Mouse (Mus musculus): ENCODE data around the gene Nub1. TPM values are rescaled to one million over a fixed set of nuclear protein-coding genes. Genes with fewer than 3 reads are reported as not detected.
"Not testable (repeated sequence)": the region's sequence is repeated elsewhere in the genome, so short reads cannot be mapped to it uniquely, and the experiment has no call there.

Nub1 gene
- total RNA-seq (2021), result 10 to 100 TPM; 76.0 to 78.0 TPM
- long read RNA-seq, transcript Nub1-202 (15 exons, 3,546 nt), result minor isoform, 35 of 122 reads
- long read RNA-seq, transcript Nub1-201 (15 exons, 3,269 nt), result major isoform, 58 of 122 reads
- long read RNA-seq, partial matches to known transcripts, result 14 of 122 reads
- long read RNA-seq, other reads (novel, unspliced or antisense), result 14 of 122 reads

DNA sequence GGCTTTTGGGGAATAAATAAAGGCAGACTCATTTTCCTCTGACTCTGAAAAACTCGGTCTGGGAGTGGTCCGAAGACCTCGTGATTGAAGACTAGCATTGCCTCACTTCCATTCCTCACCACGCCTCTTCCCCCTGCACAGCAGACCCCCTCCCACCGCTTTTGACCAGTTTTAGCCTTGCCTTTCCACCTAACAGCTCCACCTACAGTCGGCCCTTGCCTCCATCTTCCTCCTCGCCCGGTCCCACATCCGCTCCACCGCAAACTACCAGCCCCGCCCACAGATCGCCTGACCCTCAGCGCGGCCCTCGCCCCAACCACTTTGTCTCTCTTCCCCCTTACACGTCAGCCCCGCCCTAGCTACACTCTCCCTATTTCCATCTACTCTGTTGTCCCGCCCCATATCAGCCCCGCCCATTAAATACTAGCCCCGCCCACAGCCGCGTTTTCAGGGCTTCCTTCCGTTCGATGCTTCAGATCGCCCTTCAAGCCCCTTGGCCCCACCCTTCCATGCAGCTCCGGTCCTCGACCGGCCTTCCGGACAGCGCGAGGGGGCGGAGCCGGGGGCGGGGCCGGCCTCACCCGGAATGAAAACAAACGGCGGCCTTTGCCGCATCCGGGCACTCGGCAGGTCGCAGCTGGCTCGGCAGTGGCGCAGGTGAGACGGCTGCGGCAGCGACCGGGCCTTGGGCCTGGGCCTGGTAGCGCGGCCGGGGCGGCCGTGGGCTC is at the start of gene Nub1:
Gene Nub1 (plus strand): TSS at position 167 of the 728 bp plus-strand sequence.
- DNase-seq (ENCODE audit: low spot score in 2 of 2), result peak; percentile 94 to 96

DNA sequence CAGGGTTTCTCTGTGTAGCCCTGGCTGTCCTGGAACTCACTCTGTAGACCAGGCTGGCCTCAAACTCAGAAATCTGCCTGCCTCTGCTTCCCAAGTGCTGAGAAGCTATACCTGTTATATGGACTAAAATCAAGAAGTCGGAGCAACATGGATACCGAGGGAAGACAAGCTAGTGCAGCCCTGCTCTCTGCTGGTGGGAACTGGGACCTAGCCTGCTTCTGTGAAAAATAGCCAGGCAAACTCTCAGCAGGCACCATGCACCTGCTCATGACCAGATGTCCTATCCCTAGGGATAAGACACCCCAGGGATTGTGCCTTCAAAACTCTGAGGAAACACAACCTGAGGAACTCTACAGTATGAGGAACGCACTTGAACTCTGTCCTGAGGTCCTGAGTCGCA is 48.3 kb upstream of the Nub1 start:
- no peak for DNase-seq (ENCODE audit: low spot score in 2 of 2)

DNA sequence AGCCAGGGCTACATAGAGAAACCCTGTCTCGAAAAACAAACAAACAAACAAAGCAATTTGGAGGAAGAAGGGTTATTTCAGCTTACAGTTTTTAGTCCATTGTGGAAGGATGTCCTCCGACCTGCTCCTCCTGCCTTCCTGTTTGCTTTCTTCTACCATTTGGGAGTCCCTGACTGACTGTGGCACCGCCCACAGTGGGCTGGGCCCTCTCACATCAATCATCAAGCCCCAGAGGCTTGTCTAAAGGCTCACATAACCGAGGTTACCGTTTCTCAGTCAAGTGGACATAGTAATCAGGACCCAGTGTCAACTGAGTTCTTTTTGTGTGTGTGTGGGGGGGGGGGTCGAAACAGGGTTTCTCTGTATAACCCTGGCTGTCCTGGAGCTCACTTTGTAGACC is 47.2 kb upstream of the Nub1 start:
- DNase-seq (ENCODE audit: low spot score in 2 of 2), result no peak

DNA sequence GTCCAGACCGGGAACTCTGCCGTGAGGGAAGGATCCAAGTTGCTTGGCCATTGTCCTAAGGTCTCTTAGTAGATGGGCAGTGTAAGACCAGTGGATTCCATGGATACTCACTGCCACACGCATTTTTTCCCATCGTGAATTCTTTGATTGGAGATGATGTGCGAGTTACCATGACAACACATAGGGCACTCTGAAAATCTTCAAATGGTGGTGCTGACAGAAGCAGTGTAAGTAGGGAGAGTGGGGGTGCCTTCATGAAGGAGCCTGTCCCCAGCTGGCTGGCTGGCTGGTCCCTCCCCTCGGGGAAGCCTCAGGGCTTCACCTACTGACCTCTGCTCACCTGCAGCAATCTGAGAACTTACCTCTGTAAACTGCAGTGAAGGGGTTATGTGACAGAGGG is 46.3 kb upstream of the Nub1 start:
- peak in 1 of 2 experiments; percentile 39 for DNase-seq (ENCODE audit: low spot score in 2 of 2)

DNA sequence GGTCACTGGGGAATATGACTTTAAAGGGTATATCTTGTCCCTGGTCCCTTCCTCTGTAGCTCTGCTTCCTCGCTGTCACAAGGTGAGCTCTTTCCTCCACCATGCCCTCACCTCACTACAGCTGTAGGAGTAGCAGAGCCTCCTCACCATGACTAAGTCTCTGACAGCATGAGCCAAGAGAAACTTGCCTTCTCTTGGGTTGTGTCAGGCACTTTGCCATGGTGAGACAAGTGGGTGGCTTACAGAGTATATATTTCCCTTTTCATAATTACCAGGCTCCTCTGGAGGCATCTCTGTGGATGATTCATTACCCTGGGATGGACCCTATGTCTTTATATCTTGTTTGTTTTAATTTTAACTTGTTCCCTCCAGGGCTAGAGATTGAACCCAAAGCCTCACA is 39.9 kb upstream of the Nub1 start:
- no peak for DNase-seq (ENCODE audit: low spot score in 2 of 2)

DNA sequence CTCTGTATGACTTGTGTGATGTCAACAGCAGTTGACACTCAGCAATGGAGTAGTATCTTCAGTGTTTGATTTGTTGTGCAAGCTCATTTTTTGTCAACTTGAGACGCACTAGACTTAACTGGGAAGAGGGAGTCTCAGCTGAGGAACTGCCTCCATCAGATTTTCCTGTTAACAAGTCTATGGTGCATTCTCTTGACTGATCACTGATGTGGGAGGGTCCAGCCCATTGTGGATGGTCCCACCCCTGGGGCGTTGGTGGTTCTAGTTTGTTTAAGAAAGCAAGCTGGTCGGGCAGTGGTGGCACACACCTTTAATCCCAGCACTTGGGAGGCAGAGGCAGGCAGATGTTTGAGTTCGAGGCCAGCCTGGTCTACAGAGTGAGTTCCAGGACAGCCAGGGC is 36.1 kb upstream of the Nub1 start:
- no peak for DNase-seq (ENCODE audit: low spot score in 2 of 2)

DNA sequence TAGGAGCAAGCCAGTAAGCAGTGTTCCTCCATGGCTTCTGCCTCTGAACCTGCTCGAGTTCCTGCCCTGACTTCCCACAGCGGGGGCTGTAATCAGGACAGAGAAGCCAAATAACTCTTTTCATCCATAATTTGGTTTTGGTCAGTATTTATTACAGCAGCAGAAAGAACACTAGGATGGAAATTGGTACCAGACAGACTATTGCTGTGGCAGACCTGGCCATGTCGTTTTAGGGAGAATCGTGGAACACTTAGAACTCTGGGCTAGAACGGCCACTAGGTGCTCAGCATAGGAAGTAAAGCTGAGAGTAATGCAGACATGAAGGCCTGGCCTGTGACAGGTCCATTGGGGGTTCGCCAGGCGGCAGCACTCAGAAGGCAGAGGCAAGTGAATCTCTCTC is 35.6 kb upstream of the Nub1 start:
- no peak for DNase-seq (ENCODE audit: low spot score in 2 of 2)

DNA sequence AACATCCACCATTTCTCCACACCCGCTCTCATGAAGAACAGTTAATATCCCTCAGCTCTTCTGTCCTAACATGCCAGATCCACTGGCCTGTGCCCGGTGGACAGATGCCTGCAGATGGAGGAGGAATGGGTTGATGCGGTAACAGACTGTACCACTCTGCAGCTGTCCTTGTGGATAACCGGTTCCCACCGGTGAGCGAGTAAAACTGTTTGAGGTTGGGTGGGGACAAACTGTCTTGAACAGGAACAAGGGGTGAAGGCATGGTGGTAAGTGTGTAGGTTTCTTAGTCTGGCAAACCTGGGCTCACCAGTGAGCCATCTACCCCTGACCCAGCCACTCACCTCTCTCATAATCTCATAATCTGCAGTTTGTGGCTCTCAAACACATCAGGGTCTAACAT is 34.0 kb upstream of the Nub1 start:
- no peak for DNase-seq (ENCODE audit: low spot score in 2 of 2)

DNA sequence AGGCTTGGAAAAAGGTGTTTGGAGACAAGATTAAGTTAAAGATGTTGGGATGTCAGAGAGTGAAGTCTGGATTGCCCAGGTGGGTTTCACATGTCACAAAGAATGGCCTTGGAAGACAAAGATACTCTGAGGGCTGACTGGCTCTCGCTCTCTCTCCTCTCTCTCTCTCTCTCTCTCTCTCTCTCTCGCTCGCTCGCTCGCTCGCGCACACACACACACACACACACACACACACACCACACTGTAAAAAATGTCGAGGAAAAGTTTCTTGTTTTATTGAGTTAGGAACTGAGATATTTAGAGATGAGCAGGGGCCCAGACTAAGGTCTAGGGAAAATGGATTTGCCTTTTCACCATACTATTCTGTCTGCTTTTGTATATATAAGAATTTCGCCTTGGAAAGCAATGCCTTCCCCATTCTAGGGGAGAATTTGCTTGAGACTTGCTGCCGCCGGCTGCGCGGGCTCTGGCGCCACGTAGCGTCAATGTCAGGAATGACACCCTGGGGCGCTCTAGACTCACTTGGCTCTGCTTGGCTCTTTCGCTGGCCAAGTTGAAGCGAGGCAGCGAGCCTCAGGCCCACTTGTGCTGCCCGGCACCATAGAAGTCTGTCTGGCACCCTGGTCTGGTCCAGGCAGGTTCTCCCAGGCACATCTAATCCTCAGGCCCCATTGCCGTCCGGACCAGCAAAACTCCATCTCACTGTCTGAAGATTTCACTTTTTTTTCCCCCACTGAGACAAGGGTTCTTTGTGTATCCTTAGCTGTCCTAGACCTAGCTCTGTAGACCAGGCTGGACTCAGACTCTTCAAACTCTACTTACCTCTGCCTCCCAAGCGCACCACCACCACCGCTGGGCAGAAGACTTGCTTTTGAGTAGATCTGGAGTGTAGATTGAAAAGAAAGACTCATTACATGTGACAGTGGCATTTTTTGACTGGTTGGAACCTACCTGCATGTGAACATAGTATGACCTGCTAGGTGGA is 33.3 kb upstream of the Nub1 start:
- DNase-seq (ENCODE audit: low spot score in 2 of 2), result peak; percentile 75 to 92

DNA sequence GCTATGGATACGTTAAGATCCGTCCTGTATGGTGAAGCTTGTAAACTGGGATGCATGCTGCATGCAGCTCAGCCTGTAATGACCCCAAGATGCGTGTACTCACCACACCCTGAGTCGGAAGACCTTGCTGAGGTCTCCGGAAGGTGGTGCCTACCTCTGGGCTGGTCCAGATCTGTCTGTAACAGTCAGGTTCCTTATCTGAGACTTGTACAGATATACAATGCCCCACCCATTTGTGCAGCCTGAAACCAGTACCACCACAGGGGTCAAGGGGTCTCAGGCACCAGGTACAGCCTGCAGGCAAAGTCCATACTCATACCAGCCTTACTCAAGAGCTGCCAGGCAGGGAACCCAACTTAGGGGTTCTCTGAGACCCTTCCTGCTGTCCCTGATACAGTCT is 32.6 kb upstream of the Nub1 start:
- no peak for DNase-seq (ENCODE audit: low spot score in 2 of 2)

DNA sequence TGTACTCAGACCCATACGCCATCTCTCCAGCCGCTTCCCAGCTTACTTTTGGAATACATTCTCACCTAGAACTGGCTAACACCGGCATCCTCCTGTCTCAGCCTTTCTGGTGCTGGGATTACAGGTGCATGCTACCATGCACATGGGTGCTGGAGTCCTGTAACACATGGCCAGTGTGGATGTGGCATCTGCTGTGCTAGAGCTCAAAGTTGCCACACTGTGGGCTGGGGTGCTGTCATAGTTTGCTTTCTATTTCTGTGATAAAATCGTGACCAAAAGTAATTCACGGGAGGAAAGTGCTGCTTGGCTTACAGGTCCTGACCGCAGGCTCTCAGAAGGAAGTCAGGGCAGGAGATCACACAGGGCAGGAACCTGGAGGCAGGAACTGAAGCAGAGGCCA is 30.8 kb upstream of the Nub1 start:
- no peak for DNase-seq (ENCODE audit: low spot score in 2 of 2)

DNA sequence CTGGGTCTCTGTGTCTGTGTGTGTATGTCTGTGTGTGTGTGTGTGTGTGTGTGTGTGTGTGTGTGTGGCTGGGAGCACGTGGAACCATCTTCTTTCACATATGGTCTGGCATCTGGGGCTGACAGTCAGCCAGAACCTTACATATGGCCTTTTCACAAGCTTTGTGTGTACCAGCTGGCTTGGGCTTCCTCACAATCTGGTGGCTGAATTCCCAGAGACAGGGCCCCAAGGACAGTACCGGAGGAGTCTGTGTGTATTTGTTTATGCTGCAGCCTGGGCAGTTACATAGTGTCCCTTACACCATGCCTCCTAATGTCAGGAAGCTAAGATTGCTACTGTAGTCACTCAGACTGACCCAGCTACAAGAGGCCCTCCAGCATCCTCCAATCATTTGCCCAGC is 28.2 kb upstream of the Nub1 start:
- peak; percentile 38 to 77 for DNase-seq (ENCODE audit: low spot score in 2 of 2)

DNA sequence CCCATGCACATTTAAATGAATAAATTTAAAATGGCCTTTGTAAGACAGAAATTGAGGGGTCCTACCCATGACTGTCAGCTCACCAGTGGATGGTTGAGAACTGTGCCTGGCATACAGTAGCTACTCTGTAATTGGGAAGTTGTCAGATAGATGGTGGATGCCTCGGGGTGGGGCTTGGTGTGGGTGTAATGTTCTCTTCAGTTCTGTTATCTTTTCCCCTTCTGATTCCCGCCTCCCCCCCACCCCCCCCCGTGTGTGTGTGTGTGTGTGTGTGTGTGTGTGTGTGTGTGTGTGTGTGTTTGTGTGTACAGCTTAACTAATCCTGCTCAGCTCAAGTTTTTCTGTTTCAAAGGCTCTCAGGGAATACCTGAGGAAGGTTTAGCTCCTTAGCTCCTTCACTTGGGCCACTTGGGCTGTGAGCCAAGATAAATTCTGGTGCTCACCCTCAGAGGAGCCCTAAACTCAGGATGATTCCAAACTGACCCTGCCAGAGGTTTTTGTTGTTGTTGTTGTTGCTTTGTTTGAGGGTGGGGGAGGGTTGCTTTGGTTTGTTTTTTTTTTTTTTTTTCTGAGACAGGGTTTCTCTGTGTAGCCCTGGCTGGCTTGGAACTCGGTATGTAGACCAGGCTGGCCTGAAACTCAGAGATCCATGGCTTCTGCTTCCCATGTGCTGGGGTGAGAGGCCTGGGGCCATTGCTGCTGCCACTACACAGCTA is 25.5 kb upstream of the Nub1 start:
- no peak for DNase-seq (ENCODE audit: low spot score in 2 of 2)

DNA sequence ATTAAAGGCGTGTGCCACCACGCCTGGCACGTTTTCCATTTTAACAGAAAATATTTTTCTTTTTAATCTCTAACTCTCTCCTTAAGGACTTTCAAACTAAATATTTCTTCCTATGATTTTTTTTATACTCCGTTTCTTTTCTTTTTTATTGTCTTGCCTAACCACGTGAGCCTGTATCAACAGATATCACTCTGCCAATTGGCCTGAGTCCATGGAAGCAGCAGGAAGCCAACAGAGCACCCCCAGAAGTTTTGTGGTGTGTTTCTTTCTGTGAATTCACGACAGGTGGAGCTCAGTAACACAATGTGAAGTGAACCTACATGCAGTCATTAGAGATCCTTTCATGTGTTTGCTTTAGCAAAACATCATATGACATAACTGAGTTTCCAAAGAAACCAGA is 23.9 kb upstream of the Nub1 start:
- no peak for DNase-seq (ENCODE audit: low spot score in 2 of 2)

DNA sequence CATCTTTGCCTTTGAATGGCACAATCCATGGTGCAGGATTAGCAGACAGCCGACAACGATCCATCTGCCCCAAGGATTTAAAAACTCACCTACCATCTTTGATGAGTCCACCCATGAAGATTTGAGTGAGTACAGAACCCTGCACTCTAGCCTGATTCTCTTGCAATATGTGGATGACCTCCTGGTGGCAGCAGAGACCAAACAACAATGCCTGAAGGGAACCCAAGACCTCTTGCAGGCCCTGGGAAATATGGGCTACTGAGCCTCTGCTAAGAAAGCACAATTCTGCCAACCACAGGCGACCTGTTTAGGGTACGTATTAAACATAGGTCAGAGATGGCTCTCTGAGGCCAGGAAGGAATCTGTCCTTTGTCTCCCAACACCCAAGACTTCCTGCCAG is 11.1 kb upstream of the Nub1 start:
- peak; percentile 69 to 92 for DNase-seq (ENCODE audit: low spot score in 2 of 2)

DNA sequence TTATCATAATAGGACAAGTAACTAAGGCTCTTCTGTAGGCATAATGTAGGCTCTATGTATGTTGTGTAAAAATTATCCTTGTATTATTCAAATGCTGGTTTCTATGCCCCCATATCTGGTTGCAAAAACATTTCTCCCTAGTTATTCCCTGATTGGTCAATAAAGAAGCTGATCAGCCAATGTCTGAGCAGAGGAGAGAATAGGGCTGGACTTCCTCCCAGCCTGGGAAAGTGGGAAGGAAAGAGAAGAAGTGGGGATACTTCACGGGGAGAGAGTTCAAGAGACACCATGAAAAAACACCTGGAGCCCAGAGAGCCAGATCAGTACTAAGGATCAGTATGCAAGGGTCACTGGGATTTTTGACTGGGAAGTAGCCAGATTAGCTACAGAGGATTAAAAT is 3.9 kb upstream of the Nub1 start:
- DNase-seq (ENCODE audit: low spot score in 2 of 2), result no peak

DNA sequence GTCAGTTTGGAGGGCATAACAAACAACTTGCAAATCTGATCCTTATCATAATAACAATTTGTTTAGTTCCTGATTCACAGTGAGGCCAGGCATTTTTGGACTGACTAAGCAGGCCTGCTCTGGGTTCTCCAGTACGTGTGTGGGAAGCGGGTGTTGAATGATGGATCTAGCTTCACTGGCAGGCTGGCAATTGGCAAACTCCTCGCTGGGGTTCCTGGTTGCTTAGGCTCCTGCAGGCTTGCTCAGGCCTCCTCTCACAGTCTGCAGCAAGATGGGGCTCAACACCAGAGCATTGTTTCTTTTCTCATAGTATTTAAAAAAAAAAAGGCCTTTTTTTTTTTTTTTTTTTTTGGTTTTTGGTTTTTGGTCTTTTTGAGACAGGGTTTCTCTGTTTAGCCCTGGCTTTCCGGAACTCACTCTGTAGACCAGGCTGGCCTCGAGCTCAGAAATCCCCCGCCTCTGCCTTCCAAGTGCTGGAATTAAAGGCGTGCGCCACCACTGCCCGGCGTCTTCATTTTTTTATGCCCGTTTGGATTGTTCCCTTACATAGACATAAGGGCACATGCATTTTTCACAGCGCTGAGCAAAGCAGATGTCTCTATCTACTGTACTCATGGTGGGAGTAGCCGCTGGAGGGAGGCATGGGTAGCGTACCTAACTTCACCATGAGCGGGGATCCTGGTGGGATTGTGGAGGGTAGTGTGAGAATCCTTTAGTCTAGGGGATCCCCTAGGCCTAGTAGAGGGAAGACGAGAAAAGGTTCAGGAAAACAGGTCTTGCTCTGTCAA is 560 bp upstream of the Nub1 start:
- DNase-seq (ENCODE audit: low spot score in 2 of 2), result peak; percentile 82 to 92

DNA sequence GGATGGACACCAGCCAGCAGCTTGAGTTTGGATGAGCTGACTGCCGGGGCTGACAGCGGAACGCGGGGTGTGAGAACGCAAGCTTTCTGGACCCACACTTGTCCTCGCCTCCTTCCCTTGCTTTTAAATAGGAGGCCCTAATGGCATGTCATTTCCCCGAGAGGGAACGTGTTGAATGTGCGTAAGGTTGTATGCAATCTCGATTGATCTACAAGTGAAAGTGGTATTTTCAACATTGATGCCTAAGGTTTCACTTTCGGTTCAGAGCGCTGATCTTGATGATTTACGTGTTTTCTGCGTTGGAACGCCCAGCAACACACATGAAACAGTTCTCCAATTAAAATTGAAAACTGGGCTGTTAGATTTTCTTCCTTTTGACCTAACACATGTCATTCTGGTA is 844 bp downstream of the Nub1 start:
- no peak for DNase-seq (ENCODE audit: low spot score in 2 of 2)

DNA sequence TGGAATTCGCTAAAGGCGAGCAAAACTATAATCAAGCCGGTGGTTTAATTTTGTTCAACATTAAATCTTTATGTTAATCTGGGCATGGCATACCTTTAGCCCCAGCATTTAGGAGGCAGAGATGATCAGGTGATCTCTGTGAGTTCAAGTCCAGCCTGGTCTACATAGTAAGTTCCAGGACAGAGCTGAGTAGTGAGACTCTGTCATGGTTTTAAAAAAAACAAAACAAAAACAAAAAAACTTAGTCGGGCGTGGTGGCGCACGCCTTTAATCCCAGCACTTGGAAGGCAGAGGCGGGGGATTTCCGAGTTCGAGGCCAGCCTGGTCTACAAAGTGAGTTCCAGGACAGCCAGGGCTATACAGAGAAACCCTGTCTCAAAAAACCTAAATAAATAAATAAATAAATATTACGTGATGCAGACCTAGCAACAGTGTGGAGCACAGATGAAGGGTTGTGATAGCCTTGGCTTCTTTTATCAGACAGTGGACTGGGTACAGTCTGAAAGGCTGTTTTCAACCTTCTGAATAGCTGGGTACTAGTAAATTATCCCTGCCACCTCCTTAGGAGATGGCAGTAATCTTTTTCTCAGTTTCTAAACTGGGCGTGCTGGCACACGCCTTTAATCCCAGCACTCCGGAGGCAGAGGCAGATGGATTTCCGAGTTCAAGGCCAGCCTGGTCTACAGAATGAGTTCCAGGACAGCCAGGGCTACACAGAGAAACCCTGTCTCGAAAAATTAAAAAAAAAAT is 1.5 kb downstream of the Nub1 start:
- DNase-seq (ENCODE audit: low spot score in 2 of 2), result not testable (repeated sequence)

DNA sequence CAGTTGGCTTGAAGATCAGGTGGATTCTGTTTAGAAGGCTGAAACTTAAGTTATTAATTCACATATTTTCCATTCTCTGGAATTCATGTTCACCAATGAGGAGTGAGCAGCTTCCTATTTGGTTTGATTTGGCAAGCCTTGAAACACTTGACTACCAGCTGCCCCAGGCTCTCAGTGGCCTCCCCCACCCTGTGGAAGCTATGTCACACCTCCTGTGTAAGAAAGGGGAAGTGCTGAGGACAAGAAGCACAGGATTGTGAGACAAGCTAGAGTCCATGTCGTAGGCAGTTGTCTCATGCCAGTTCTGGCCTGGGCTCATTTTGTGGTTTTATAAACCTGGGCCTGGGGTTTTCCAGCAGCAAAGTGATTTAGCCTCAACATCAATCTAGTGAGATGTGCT is 2.4 kb downstream of the Nub1 start:
- no peak for DNase-seq (ENCODE audit: low spot score in 2 of 2)

Data from layer of hippocampus, adult 18-20 months (tissue).